Mouse (Mus musculus): ENCODE measurements around the gene Ism2. TPM values are rescaled to one million over a fixed set of nuclear protein-coding genes. Genes with fewer than 3 reads are reported as not detected.
A peak's percentile ranks its signal among the peaks of the same experiment; 100 is the strongest.

Ism2 gene
- total and polyA plus RNA-seq, 3 experiments, result not detected

- TF ChIP-seq TAL1 (IDR thresholded peaks at IDR 0.05; ENCODE audit: low read length), result no peak
- no peak for TF ChIP-seq ZKSCAN1 (IDR thresholded peaks at IDR 0.05; ENCODE audit: low read depth, low read length)
- peak; percentile 39; the same call in 1 of the 2 replicates for TF ChIP-seq MAX (IDR thresholded peaks at IDR 0.05; ENCODE audit: low read length)
Observed at GRCm38 (mm10) chr12:87266108-87266826, 33.2 kb downstream of the Ism2 start, which contains the start of the genes Vipas39 and Ahsa1 (continued).

- 0 out of 2 replicates have a peak, but pooled peaks have one; percentile 18 for TF ChIP-seq GATA1 (IDR thresholded peaks at IDR 0.05; ENCODE audit: low read depth, low read length)
- no peak for TF ChIP-seq USF1 (IDR thresholded peaks at IDR 0.05; ENCODE audit: low read depth, low read length)
- peak; percentile 74 for TF ChIP-seq RCOR1 (IDR thresholded peaks at IDR 0.05; ENCODE audit: low read depth, low read length)
- peaks cover 23% of the 10 kb centered on the region for H3K79me2 ChIP-seq (ENCODE audit: control insufficient read depth, insufficient read depth, low read length, poor library complexity)
- peaks cover 0 to 7% of the 10 kb centered on the region in 2 experiments; a peak in 3 of 4 replicates for H3K4me1 ChIP-seq (ENCODE audit: control insufficient read depth in 1 of 2, insufficient read depth in 2 of 2, low read length in 2 of 2)
- H3K27ac ChIP-seq (ENCODE audit: control insufficient read depth, low read depth, low read length), result no peak overlapping the region
- no peaks in the 10 kb centered on the region for H3K9me3 ChIP-seq (replicated peaks; ENCODE audit: insufficient read depth, low read length)
- DNase-seq (ENCODE audit: low read depth, low spot score), result no peak
- peak overlapping the region; percentile 79 for H3K9ac ChIP-seq (ENCODE audit: control insufficient read depth, low read depth, low read length, poor library complexity, severe bottlenecking)
- no peaks in the 10 kb centered on the region for H3K27me3 ChIP-seq (ENCODE audit: control insufficient read depth in 1 of 2, insufficient read depth in 2 of 2, low read length in 2 of 2)
- peak overlapping the region; percentile 68 to 90 for H3K4me3 ChIP-seq (ENCODE audit: control insufficient read depth in 1 of 2, insufficient read depth in 1 of 2, low read depth in 2 of 2, low read length in 2 of 2)
- H3K36me3 ChIP-seq (ENCODE audit: control insufficient read depth in 1 of 2, insufficient read depth in 2 of 2, low read length in 2 of 2), result peaks cover 12 to 16% of the 10 kb centered on the region in 2 experiments
Observed at GRCm38 (mm10) chr12:87265444-87265843, 34.1 kb downstream of the Ism2 start.

GRCm38 (mm10) chr12:87260562-87260961 lies 38.9 kb downstream of the Ism2 start:
- Histone ChIP-seq H3K4me1 (ENCODE audit: control insufficient read depth in 1 of 2, insufficient read depth in 2 of 2, low read length in 2 of 2) (no peaks in the 10 kb centered on the region), H3K4me3 (ENCODE audit: control insufficient read depth in 1 of 2, insufficient read depth in 1 of 2, low read depth in 2 of 2, low read length in 2 of 2) (no peak overlapping the region), H3K36me3 (ENCODE audit: control insufficient read depth in 1 of 2, insufficient read depth in 2 of 2, low read length in 2 of 2) (peaks cover 0 to 3% of the 10 kb centered on the region in 2 experiments; a peak in 1 of 4 replicates), H3K27me3 (ENCODE audit: control insufficient read depth in 1 of 2, insufficient read depth in 2 of 2, low read length in 2 of 2) (no peaks in the 10 kb centered on the region), H3K79me2 (ENCODE audit: control insufficient read depth, insufficient read depth, low read length, poor library complexity) (no peaks in the 10 kb centered on the region), H3K9me3 (replicated peaks; ENCODE audit: insufficient read depth, low read length) (no peaks in the 10 kb centered on the region), H3K9ac (ENCODE audit: control insufficient read depth, low read depth, low read length, poor library complexity, severe bottlenecking) (no peak overlapping the region), H3K27ac (ENCODE audit: control insufficient read depth, low read depth, low read length) (no peak overlapping the region)
- no peak for DNase-seq (ENCODE audit: low read depth, low spot score)
- no peak for TF ChIP-seq SMC3 (IDR thresholded peaks at IDR 0.05; ENCODE audit: low read depth, low read length)
- TF ChIP-seq UBTF (IDR thresholded peaks at IDR 0.05; ENCODE audit: borderline replicate concordance, insufficient read depth, low read depth, low read length), result no peak
- TF ChIP-seq TBP (IDR thresholded peaks at IDR 0.05; ENCODE audit: low read depth, low read length), result no peak
- TF ChIP-seq E2F4 (IDR thresholded peaks at IDR 0.05; ENCODE audit: borderline replicate concordance, low read depth, low read length), result no peak
- no peak for TF ChIP-seq KAT2A (conservative IDR thresholded peaks at IDR 0.05; ENCODE audit: low read depth, low read length)
- no peak for TF ChIP-seq MYB (IDR thresholded peaks at IDR 0.05; ENCODE audit: low read depth, low read length)
- no peak for TF ChIP-seq BHLHE40 (IDR thresholded peaks at IDR 0.05; ENCODE audit: borderline replicate concordance, low read depth, low read length)
- no peak for TF ChIP-seq ZKSCAN1 (IDR thresholded peaks at IDR 0.05; ENCODE audit: low read depth, low read length)
- no peak for TF ChIP-seq GATA1 (IDR thresholded peaks at IDR 0.05; ENCODE audit: low read depth, low read length)
- TF ChIP-seq POLR2AphosphoS2 (IDR thresholded peaks at IDR 0.05; ENCODE audit: low read length), result no peak
- TF ChIP-seq CTCF (IDR thresholded peaks at IDR 0.05 in 2 of 3, conservative IDR thresholded peaks at IDR 0.05 in 1 of 3; ENCODE audit: control insufficient read depth in 1 of 3, insufficient read depth in 1 of 3, low read depth in 2 of 3, low read length in 3 of 3, poor library complexity in 1 of 3, severe bottlenecking in 1 of 3), result no peak
- no peak for TF ChIP-seq MAFK (IDR thresholded peaks at IDR 0.05; ENCODE audit: borderline replicate concordance, low read depth, low read length)
- no peak for TF ChIP-seq JUND (IDR thresholded peaks at IDR 0.05; ENCODE audit: low read depth, low read length)
- no peak for TF ChIP-seq MYC (IDR thresholded peaks at IDR 0.05; ENCODE audit: low read depth, low read length)
- no peak for TF ChIP-seq MEF2A (IDR thresholded peaks at IDR 0.05; ENCODE audit: extremely low read depth, insufficient replicate concordance, low read depth, low read length, poor library complexity, severe bottlenecking)
- TF ChIP-seq USF2 (IDR thresholded peaks at IDR 0.05; ENCODE audit: borderline replicate concordance in 1 of 2, insufficient read depth in 1 of 2, low read depth in 1 of 2, low read length in 2 of 2), result no peak

All from MEL (cell line).